Mouse (Mus musculus): ENCODE results near the gene Pigp.
"Not testable (repeated sequence)": the region's sequence is repeated elsewhere in the genome, so short reads cannot be mapped to it uniquely, and the experiment has no call there.

Pigp gene

DNA sequence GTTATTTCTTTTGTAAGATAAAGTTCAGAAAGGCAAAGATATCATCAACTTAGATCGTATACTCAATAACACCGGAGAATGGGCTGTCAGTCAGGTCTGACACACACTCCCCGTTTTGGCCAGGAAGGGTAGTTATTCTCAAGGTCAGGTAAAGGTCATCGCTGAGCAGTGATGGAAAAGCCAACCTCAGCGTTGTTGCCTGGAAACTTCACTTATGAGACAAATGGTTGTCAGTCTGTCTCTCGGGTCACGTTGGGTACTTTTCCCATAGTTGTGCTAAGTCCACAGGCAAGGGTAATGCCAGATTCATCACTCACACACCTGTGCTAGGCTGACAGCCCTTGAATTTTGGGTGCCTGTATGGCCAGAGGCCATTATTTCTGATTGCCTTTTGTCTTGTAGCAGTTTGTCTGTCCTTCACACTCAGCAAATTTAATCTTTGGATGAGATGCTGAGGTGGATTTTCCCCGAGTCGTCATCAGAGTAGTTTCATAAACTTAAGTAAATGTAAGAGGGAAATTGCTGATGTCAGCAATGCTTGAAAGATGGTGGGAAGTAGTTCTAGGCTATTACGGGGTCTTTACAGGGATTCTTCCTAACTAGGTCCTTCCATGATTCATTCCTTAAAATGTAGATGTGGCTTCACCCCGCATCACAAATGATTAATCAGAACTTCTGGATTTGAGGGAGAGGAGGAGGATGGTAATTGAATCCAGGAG is 14.7 kb downstream of the Pigp start:
- DNase-seq, result no peak

DNA sequence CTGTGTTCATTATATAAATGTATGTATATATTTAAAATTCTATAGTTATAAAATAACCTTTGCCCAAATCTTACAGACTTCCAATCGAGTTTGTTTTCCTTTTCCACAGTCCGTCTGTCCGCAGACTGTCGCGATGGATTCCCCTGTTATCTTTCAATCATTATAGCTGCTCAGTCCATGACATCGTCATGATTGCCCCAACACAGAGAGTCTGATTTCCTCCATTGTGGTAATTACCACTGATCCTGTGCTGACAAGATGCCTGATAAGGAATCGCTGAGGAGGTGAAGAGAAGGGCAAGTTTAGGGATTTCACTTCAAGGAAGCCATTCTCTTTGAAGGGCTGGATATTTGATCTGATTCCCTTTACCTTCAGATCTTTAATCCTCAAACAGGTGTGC is 15.6 kb downstream of the Pigp start:
- DNase-seq, result no peak

DNA sequence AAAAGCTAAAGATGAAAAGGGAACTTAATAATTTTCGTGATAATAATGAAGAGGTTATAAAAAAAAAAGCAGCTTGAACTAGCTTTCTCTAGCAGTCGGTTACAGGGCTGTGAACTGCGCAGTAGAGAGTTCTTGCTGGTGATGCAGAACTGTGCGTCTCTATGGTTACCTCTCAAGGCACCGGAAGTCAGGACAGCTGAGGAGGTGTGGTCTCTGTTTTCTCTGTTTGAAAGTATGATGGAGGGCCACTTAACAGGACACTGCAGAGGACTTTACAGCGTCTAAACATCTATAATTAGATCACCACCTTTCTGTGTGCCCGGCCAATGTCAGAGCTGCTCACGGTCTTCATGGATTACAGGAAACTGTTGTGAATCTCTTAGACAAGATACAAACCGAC is 17.2 kb downstream of the Pigp start:
- no peak for DNase-seq

DNA sequence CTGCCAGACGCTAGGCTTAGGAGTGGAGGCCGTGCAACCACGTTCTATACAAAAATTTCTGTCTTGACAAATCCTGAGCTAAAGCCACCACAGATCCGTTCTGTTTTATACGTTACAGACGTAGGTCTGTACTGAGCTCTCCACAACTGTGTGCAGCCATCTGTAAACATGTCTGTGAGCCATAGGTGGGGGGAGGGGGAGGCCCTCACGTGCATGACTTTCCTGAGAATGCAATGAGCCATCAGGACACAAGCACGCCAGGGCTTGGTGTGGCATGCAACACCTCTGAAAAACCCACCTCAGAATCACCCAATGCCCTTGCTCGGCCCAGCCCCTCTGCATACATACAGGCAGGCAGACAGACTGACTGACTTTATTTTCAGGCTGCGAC is 21.4 kb downstream of the Pigp start:
- no peak for DNase-seq

DNA sequence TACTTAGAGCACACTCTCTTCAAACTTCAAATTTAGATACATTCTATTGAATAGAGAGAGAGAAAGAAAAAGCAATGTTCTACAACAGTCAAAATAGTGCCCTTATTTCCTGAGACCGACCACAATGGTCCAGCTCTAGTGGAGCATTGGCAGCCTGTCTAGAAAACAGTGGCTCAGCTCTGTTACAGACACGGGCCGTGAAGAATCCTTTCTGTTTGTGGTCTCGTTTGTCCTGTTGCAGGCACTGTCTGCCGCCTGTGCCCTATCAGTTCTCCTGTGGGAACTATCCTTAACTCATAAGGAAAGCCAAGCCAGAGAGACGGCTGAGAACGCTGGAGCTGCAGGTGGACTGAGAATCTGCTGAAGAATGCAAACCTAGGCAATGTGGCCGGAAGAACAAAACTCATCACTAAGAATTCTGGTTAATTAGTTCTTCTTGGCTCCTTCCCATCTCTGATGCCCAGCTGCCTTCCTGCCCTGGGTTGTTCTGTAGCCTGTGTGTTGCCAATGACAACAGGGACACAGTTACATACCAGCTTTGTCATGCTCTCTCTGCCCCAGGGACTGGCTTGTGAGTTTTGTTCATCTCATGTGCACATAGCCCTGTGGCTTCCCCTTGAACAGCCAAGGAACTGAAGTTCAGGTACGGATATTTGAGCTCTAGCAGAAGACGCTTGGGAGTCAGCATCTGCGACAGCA is 21.9 kb downstream of the Pigp start:
- no peak for DNase-seq

DNA sequence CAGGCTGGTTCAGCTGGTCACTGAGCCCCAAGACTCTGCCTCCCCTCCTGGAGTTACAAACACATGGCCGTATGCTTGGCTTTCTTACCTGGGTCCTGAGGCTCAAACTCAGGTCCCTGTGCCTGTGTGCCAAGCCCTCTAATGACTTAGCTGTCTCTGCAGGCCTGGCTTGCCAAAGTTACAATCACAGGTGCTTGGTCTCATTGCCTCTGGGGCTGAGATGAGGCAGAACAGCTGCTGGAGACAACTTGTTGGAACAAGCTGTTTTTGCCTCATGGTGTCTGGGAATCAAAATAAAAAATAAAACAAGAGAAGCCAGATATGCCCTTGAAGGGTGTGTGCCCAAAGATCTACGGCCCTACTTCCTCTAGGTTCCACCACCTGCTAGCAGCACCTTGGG is 22.9 kb downstream of the Pigp start:
- no peak for DNase-seq

DNA sequence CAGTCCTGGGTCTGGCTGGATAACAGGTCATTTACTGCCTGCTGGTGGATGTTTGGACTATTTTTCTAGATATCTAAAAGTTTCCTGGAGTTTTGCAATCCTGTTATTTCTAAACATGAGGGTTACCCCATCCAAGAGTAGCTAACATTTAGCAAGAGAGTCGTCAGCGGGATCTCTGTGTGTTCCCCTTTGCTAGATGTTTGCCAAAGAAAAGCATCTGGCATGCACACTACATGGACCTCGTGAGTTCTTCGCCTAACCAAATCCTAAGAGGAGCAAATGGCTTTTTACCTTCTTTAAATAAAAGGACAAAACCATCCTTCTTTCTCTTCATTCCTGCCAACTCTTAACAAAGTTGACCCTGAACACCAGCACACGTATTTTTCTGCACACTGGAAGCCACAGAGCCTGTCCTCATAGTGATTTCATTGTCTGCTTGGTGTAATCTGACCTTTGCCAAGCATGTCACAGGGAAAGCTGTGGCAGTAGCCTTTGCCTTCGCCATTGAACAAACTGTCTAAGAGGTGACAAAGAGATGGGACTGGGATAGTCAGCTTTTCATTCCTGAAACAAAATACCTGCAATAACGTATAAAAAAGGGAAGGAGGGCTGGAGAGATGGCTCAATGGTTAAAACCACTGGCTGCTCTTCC is 24.4 kb downstream of the Pigp start:
- DNase-seq, result no peak

DNA sequence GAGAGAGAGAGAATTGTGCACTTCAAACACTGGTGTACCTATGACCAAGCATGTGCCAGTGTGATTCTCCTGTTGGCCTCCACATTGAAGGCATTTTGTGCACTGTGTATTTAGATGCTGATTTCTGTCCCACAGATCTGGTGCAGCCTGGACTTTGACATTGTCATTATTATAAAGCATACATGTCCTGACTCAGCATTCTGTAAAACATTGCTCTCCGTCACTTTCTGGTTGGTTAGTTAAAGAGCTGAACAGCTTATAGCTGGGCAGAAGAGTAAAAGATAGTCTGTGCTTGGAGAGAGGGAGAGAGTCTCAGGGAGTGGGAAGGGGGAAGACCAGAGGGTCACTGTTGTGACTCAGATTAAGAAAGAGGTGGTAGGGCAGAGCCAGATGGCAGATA is 25.9 kb downstream of the Pigp start:
- DNase-seq, result no peak

DNA sequence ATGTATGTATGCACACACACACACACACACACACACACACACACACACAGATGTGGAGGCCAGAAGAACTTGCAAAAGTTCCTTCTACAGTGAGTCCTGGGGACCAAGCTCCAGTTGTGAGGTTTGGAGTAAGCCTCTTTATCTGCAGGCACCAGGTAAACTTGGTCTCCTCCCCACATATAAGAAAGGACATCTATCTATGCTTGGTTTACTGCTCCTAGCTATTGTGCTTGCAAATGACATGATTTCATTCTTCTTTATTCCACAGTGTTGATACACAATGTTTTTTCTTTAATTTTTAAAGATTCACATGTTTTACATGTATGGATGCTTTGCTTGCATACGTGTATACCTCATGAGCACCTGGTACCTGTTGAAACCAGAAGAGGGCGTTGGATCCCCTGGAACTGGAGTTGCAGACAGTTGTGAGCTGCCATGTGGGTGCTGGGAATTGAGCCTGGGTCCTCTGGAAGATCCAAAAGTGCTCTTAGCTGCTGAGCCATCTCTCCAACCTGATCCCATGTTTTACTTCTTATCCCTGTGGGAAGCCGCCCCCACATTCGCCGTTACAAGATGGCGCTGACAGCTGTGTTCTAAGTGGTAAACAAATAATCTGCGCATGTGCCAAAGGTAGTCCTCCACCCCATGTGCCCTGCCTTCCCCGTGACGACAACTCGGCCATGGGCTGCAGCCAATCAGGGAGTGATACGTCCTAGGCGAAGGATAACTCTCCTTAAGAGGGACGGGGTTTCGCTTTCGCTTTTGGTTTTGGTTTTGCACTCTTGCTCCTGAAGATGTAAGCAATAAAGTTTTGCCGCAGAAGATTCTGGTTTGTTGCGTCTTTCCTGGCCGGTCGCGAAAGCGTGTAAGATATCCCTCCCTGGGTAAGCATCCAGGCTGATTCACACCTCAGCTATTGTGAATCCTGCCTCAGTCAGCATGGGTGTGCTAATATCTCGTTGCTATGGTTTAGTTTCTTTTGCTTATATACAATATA is 32.2 kb downstream of the Pigp start:
- DNase-seq, result not testable (repeated sequence)

DNA sequence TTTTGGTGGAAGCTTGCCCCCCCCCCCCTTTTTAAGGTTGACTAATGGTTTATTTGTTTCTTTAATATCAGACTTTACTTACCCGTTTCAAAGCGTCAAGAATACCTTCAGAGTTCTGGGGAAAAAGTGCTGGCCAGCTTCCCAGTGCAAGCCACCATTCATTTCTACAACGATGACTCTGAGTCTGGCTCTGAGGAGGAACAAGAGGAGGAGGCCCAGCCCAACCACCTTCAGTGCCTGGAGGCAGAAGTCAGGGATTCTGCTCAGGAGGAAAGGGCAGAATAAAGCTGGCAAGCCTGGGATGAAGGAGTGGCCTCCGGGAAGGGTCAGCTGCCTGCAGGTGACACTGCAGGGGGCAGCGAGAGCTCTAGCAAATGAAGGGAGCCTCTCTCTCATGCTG is 36.0 kb downstream of the Pigp start:
- DNase-seq, result no peak

DNA sequence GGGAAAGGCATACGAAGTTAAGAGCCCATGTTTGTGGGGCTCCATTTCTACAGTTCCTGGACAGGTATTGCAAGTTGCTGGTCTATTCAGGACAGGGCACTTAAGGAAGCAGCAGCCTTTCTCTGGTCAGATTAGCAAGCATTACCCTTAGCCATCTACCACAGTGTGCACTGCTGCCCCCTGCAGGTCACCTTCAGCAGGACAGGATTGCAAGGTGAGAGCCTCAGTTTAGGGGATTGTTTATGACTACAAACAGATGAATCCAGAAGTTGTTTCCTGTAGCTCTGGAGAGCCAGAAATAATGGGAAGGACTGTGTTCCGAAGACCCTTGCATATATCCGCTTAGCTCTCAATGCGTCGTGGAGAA is 39.8 kb downstream of the Pigp start:
- peak; percentile 56 for DNase-seq

DNA sequence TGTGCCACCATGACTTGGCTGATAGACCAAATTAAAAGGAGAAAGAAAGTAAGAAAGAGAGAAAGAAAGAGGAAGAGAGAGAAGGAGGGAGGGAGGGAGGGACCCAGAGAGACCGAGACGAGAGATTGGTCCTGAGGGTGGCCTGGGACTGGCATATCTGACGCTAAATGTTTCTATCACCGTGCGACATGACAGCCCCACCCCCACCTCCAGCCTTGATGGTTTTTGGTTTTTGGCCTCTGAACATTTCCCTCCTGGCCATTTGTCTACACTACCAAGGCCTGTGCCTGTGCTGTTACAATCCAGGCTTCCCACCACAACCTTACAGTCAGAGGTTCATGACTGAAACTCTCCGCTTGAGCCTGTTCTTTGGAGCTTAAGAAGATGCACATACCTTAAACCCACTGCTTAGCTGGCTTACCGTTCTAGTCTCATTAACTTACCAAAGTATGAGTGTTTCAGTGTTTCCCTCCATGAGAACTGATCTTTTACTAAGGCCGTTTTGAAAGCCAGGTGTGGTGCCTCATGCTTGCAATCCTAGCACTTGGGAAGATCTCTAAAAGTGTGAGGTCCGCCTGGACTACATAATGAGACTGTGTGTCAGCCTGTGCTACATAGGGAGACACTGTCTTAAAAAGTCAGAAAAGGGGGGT is 40.3 kb downstream of the Pigp start:
- no peak for DNase-seq

DNA sequence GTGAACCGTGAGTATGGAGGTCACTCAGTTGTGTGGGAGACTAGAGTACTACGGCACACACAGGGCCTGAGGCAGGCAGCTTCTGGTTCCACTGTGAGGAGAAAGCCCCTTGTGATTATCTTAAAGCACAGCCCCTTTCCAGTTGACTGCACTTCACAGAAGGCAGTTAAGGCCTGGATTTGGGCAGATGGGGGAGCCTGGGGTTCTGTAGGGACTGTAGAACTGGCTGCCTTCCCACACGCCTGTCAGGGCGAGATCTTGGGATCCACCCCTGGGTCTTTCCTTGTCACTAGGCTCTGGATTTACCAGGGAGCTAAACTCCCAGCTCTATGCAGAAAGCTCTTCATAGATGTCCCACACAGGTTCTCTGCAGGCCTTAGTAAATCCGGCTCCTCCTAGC is 41.2 kb downstream of the Pigp start:
- no peak for DNase-seq

DNA sequence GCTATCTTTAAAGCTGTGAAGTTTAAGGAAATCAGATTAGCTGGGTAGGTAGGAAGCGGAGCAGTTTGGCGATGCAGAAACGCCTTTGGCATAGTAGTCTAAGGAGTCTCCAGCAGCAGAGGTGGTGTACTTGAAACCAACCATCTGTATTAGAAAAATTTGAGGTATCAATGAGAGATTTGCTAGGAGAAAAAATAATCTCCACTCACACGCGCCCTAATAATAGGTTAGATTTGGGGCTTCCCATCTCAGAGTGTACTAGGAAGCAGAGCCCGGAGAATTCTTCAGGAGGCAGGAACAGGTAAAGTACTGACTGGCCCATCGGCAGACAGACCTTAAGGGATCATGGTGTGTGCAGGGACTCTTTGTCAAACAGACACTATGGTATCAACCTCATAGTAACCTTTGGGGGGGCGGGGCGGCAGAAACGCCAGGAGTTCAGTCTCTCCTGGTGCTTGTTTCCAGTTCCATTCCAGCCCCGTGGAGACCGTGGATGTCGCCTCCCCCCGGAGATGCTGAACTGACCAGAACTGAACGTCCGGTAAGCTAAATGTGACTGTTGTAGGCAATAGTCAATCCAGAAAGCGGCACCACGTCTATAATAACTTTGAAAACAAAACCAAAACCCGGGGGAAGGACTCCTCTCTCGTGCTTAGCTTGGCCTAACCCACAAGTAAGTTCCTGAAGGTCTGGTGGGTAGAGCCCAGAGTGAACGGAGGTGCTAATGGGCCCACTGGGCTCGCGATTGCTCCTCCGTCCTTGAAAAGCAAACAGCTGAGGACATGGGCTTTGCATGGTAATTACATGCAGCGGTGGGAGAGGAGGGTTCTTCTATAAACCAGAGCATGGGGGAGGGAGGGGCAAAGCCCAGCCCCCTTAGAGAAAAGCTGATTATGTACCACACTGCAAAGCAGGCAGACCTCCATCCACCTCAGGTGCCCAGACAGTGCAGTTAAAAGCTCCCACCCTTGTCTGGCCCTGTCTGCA is 42.5 kb downstream of the Pigp start:
- no peak for DNase-seq

DNA sequence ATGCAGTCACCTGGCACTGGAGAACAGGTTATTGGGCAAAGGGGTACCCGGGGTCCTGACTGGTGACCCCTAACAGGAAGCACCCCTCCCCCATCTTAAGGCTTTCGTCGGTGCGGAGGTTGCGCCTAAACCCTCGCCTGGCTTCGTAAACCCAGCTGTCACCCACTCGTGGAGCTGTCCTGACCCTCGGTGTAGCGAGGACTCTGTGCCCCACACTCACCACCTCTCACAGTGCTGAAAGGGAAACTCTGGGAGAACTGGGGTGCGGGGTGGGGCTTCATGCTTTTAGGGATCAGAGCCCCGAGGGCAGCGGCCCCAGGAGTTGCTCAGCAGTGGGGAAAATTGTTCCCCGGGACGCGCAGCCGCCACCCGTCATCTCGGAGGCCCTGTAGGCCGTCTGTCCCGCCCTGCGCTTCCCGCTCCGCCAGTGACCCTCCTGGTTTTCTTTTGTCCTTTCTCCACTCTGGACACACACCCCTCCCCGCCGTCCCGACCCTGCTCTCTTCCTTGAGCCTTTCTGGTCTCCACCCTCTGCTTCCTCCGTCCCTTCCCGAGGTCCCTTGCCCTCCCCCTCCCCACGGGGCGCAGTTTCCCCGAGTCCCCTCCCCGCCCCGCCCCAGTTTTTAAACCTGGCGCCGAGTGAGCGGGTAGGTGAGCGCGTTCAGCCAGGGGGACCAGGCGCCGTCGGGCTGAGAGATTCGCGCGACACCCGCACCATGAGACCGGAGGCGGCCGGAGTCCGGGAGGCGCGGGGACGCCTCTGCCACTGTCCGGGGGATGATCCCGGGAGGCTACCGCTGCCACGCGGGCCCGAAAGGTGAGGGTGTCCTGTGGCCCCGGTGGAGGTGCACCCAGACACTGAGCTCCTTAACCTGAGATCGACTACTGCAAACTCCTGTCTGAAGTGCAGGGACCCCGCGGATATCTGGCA is 43.6 kb downstream of the Pigp start, which contains the start of gene Ripply3:
Gene Ripply3, plus strand, starts transcription at position 640 of the 931 bp plus-strand sequence.
- DNase-seq, result peak; percentile 26

DNA sequence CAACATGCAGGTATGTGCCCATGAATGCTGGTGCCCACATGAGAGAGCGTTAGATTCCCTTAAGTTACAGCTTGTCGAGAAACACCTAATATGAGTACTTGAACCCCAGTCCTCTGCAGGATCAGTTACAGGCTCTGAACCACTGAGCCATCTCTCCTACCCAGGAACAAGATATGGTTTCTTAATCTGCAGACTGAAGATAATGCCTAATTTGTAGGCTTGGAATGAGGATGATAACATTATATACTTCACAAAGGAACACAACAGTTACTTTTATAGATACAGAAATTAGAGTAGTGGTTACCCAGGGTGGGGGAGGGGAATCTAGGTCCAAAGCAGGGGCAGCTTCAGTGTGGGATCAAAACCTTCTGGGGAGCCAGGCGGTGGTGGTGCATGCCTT is 45.6 kb downstream of the Pigp start:
- no peak for DNase-seq

DNA sequence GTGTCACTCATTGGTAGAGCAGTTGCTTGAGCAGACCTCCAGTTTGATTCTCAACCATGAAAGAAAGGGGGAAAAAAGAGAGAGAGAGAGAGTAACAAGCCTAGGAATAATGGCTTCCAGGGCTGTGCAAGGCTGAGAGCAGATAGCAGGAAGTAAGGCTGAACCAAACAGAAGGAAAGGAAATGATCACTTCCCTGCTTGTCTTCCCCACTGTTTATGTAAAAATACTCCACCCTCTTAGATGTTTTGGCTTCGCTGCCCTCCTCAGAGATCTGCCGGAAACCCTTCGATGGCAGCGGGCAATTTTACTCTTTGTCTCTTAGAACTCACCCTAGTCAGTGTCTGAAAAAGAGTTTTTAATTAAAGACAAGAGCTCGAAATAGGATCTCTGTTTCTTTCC is 48.0 kb downstream of the Pigp start:
- no peak for DNase-seq

DNA sequence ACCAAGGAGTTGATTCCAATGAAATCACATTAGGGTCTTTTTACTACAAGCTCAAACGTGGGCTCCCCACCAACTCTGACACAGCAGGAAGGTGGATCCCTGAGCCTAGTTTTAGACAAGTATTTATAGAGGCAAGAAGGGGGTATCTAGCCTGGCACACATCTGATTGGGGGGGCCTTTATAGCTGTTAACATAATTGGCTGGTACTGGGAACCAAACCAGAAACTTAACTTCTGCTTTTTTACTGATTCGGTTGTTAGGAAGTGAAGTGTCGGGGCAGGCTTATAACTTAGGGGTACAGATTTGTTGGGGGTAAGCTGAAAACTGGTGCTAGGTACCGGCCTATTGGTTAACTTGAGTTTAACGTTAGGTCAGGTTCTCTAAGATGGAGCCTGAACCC is 51.4 kb downstream of the Pigp start:
- DNase-seq, result no peak

DNA sequence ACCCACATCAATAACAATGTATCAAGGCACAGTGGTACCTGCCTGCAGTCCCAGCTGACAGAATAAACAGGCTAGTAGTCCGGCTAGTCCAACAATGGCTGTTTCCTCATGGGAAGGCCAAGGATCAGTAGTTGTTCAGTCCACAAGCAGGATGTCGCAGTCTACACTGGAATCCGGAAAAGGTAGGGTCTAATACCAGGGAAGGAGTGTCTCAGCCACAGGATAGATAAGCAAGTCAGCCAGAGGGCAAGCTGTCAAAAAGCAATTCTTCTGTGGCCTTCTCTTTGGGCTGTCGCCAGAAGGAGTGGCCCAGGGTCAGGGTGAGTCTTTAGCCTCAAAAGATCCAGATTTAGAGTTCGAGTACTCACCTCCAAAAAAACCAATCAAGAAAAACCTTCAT is 53.9 kb downstream of the Pigp start:
- DNase-seq, result no peak

DNA sequence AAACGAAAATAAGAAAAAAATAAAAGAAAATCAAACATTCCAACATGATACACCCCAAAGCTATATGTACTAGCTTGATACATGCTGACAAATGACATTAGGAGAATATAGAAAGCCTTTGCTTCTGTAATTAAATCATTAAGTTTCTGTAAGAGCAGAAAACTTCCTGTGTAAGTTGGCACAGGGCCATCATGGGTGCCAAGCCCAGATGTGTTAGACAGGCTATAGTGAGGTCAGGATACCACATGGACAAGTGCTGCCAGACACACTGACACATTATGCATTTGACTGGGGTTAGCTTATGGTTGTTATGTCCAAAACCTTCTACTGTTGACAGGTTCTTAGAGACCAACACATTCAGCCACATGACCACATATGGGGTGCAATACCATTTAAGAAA is 56.4 kb downstream of the Pigp start:
- DNase-seq, result no peak

Measured in cerebellum, adult 9-11 months (tissue).